Mouse (Mus musculus) heart, postnatal 25 days (tissue): ENCODE measurements around the gene Dmc1. TPM values are rescaled to one million over a fixed set of nuclear protein-coding genes. Genes with fewer than 3 reads are reported as not detected.

Source experiments
- DNase-seq: peaks from one replicate; pipeline ENCODE4 v3.0.0; 2022; ENCODE audit warnings: low spot score
- intact Hi-C: fragments of 180-260 bp; cut with DNase I; formaldehyde crosslinking; loops from one replicate; pipeline ENCODE4 v1.15.1; 2025
- total RNA-seq, 2 experiments: library from RNA; stranded (reverse); gene quantifications; 2 replicates each; pipeline ENCODE4 v1.2.3; 2021

The Dmc1 gene
- under 1 TPM in 1 of 2 experiments, not detected in 1; 0.10 TPM for total RNA-seq

DNA sequence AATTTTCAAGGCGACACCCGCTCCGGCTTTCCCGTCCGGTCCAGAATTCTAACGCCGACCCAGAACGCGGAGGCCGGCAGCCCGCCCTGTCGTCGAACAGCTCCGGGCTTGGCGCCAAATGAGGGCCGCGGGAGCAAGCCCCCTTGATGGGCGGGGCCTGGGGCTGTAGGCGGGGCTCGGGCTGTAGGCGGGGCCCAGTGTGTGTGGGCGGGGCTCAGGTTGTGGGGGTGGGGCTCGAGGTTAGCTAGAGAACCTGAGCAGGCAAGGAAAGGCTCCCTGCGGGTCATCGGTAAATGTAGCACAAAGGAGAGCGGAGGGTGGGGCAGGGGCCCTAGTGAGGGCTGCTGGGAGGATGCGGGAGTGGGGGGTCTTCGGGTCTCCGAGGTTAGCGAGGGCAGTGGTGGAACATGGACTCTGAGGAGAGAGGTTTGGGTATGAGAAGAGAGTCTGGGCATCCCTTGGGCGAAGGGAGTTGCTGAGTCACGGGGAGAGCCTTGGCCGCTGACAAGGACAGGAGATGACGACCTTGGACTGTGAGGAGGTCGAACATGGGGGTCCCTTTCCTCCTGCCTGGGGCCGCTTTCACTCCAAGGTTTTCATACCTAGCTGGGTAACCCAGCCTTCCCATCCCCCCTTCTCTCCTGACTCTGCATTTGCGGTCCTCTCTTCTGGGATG lies at the start of gene Dmc1:
Gene Dmc1, minus strand, starts transcription at position 120 of the 676 bp plus-strand sequence.
- intact Hi-C loops, result loop anchor here (10.0 kb wide), 1 partner anchor 380 kb away; the partner anchor contains the start of genes Gm49486 and Pick1
- DNase-seq, result no peak

DNA sequence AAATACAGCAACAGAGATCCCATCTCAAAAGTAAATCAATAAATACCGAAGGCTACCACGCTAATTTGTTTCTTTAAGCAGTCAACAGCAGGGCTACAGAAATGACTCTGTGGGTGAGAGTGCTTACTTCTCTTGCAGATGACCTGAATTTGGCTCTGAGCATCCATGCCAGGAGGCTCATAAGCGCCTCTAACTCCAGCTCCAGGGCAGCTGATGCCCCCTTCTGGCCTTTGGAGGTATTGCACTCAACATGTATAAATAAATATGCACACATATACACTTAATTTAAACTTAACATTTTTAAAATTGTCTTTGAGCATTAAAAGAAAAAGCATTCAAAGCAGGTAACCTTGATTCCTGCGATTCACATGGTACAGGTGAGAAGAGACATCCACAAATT lies 46.6 kb upstream of the Dmc1 start:
- DNase-seq, result no peak
- intact Hi-C loops, result no loop called here

DNA sequence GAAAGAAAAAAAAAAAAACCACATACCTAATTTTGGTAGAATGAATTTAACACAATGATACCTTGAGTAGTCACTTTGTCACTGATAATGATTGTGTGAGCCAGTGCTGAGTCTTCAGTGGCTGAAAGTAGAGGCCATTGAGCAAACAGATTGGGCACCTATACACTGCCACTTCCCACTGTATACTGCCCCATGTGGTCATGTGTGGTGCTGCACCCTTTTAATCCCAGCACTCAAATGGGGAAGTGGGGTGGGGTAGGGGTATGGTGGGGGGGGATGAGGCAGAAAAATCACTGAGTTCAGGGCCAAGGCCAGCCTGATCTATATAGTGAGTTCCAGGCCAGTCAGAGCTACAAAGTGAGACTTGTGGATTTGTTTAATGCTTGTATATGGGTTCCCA lies 45.7 kb upstream of the Dmc1 start:
- no peak for DNase-seq

DNA sequence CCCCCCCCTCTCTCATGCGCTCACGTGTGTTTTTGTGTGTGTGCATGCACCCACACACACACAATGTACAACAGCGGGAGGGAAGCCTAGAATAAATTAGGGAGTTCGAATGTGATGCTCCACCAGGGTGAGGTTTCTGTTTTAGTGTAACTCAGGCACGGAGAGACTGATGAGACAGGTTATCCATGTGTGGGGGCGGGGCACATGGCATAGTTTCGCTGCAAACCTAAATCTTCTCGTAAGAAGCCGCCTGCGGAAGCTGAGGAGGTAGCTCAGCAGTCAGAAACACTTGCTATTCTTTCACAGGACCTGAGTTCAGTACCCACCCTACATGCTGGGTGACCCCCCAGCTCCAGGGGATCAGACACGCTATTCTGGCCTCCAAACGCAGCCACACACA lies 43.2 kb upstream of the Dmc1 start:
- intact Hi-C loops, result no loop called here
- DNase-seq, result no peak

More for the DNA sequence above, 45.7 kb upstream of the Dmc1 start:
- intact Hi-C loops, result no loop called here

DNA sequence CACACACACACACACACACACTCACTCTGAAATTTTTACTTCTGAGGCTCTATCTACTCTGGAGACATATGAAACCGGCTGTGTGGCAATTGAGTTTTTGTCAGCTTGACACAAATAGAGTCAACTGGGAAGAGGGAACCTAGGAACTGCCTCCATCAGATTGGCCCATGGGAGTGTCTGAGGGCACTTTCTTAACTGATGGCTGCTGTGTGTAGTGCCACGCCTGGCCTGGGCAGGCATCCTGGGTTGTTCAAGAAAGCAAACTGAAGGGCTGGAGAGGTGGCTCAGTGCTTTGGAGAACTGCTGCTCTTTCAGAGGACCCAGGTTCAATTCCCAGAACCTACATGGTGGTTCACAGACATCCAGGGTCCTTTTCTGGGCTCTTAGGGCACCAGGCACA lies 40.6 kb upstream of the Dmc1 start:
- intact Hi-C loops, result no loop called here

DNA sequence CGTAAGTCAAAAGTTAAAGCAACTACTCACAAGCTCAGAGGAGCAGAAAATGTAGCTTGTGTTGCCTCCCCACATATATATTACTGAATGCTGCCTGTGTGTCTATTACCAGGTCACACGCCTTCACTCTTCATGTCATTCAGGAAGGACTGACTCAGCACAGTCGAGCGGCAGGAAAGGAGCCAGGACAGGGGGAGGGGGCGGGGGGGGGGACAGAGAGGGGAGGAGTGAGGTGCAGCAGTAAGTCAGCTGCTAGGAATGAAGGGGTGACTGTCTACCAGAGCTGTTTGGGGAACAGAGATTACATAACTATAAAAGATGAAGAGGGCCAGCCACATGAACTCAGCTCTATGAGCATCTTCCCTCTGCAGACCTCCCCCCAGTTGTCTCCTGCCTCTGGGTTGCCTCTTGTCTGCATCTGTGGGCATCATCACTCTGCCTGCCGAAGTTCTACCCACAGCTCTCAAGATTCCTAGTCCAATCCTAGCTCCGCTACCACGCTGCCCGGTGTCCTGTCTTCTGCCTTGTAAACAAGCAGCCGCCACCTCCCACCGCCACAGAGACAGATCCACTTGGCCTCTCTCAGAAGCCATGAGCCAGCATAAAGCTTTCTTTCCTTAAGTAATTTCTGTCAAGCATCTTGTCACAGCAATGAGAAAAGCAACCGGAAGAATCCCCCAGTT lies 36.4 kb upstream of the Dmc1 start:
- intact Hi-C loops, result no loop called here
- no peak for DNase-seq

More for the DNA sequence above, 40.6 kb upstream of the Dmc1 start:
- DNase-seq, result no peak

DNA sequence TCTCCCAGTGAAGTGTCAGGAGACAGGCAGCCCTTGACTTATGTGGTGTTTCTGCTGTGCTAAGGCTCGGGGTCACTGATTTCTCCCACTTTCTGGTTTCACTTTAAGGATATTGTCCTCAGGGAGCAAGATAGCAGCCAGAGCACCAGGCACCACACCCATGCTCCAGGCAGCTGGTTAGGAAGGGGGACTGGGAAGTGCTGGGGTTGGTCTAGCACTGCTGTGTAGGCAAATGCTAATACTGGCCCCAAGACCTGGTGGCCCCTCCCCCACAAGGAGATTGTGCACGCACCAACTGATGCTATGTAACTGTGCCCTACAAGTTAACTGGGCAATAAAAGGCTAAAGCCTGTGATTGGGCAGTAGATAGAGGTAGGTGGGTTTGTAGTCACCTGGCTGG lies 25.6 kb upstream of the Dmc1 start:
- DNase-seq, result no peak
- intact Hi-C loops, result no loop called here

DNA sequence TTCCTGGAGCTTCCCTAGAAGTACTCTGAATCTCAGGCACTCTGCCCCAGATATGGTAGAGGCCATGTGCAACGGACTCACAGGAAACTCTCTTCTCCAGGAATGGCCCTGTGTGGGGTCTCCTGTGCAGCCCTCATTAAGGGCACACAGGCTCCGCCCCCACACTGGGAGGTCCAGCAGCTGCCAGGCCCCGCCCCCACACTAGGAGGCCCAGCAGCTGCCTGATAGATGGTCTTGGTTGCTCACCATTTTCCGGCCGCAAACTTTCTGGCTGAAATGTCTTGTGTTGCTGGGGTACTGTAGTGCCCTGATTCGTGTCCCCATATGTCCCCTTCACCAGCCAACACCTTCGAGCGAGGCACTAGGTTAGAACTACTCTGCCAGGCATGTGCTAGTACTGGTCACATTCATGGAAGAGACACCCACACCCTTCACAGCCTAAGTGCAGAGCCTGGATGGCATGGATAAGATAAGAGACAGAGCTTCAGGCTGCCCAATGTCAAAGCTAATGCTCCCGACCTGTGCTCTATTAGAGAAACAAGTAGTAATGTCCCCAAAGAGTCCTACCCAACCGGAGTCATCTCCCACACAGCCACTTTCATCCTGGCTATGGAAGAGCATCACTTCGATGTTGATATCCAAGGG lies 15.0 kb upstream of the Dmc1 start:
- DNase-seq, result no peak
- intact Hi-C loops, result no loop called here

DNA sequence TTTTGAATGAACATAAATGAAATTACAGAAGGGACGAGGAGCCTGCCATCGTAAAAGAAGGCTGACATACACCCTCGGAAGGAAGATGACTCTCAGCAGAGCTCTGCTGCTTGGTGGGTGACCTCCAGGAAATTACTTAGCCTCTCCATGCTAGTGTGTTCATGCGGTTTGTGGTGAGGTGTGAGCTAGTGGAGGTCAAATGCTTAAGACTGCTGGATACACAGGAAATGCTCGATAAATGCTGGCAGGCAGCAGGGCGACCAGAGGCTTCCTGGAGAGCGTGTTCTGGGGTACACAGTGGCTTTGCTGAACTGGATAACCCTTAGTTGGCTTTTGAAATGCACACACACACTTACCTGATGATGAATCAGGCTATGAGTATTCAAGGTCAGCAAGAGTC lies 13.5 kb upstream of the Dmc1 start:
- intact Hi-C loops, result no loop called here
- DNase-seq, result no peak

DNA sequence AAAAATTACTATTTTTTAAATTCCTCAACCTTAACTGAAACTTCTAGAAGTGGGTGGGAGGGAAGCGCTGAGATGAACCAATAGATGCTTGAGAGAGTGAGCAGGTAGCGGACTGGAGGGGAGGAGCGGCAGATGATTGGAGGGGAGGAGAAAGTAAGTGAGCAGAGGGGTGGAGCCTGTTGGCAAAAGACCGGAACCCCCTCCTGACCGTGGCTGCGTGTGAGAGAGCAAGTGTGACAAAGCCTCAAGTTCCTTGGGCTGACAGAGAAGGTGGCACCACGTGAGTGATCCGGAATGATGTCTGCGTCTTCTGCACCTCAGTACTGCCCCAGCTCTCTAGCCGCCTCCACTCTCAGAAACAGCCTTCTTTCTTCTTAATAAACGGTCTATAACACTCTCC lies 12.2 kb upstream of the Dmc1 start:
- intact Hi-C loops, result no loop called here
- DNase-seq, result no peak

DNA sequence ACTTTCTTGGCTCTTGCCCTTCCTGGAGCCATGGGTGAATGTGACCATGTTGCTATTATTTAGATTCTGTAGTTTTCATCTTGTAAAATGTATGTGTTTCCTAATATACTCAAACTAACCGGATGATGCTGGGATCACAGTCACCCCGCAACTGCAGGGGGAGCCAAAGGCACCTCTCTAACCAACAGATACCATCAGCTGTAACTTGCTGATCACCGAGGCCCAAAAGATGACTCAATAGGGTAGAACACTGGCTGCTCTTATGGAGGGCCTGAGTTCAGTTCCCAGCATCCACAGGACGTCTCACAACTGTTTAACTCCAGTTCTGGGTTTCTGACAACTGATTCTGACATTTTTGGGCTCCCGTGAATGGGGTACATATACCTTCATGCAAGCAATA lies 11.8 kb upstream of the Dmc1 start:
- intact Hi-C loops, result no loop called here
- no peak for DNase-seq

DNA sequence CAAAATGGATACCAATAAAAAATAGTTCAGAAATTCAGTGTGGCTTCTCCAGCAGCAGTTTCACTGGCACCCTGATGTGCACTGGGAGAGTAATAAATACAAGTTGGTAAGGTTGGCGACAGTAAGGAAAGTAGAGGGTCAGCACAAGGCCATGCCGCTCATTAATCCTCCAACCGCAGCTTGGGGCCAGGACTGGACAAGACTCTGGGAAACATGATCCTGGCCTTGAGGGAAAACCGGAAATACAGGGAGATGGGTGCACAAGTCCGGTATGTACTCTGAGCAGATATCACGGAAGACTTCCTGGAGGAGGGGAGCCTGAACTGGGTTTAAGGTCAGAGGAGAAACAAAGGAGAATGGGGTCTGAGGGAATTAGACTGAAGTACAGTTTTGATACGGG lies 10.6 kb upstream of the Dmc1 start:
- intact Hi-C loops, result no loop called here
- DNase-seq, result no peak

DNA sequence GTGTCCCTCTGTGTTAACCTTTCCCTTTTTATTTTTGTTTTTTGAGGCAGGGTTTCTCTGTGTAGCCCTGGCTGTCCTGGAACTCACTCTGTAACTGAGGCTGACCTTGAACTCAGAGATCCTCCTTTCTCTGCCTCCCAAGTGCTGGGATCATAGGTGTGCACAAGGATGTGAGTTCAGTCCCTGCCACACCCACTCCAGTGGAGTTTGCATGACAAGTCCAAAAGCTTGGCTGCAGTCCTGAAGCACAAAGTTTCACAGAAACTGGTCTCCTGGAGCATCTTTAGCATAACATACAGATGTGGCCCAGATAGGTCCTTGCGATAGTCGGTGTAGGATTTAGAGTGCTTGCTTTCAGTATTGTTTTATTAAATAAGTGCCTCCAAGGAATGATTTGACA lies 4.3 kb upstream of the Dmc1 start:
- no peak for DNase-seq
- intact Hi-C loops, result loop anchor here (10.0 kb wide), 1 partner anchor 384 kb away; the partner anchor contains the start of genes Gm49486 and Pick1

DNA sequence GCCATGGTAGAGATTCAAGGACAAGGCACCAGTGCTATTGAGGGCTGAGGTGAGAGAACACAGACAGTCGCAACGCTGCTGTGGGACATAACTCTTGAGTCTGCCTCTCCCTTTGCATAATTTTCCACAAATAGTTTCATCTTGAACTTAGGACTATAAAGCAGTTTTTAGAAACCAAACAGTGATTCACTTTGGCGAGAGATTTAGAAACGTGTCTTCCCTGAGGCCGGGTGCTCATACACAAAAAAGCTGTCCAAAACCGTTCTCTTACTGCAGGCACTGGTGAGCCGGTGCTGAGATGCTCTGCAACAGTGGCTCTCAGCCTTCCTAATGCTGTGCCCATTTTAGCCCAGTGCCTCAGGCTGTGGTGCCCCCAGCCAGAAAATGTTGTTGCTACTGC lies 3.3 kb upstream of the Dmc1 start:
- no peak for DNase-seq
- intact Hi-C loops, result loop anchor here (10.0 kb wide), 1 partner anchor 383 kb away; the partner anchor contains the start of genes Gm49486 and Pick1

DNA sequence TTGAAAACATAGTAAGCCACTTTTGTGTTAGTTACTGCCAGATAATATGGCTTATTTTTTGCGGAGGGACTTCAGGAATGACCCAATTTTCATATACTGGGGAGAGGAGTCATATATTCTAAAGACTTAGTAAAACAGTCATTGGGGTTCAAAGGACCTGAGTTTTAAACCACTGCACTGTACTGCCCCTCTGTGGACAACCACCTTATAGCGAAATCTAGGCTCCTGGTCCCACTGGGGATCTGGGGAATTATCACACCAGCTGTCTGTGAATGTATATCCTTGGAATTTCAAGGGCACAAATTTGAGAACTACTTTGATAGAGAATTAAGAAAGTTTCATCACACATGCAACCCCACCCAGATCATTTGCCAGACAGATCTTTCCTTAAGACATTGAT lies 2.8 kb upstream of the Dmc1 start:
- intact Hi-C loops, result loop anchor here (10.0 kb wide), 1 partner anchor 383 kb away; the partner anchor contains the start of genes Gm49486 and Pick1
- DNase-seq, result no peak

DNA sequence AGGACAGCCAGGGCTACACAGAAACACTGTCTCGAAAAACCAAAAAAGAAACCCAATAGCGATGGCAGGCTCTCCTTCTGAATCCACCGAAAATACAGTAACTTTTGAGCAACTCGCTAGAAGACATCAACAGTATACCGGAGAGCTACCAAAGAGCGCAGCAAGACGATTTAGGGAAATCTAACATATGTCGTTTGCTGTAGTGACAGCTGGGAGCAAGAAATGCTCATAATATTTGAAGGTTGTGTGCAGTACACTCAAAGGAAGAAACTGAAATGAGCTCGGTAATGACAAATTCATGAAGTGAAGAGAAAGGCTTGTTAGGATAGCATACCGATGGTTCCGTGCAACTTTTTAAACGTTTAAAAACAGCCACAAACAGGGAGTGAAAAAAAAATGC lies 1.3 kb upstream of the Dmc1 start:
- intact Hi-C loops, result loop anchor here (10.0 kb wide), 1 partner anchor 381 kb away; the partner anchor contains the start of genes Gm49486 and Pick1
- no peak for DNase-seq

DNA sequence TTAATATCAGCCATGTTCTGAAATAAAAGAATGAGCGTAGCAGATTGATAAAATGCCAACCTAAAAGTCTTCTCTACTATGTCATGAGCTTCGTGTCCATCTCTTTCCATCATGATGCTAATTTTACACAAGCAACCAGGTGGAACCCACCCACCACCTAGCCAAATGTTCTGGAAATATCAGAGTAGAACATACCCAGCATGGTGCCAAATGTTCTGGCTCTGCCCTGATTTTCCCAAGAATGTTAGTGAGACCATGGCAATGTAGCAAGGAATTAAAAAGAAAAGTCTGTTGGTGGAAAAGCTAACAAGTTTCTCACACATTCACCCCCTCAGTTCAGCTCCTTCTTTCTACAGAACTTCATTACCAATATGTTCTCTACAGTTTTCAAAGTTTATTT lies 4.7 kb downstream of the Dmc1 start:
- intact Hi-C loops, result loop anchor here (10.0 kb wide), 1 partner anchor 375 kb away; the partner anchor contains the start of genes Gm49486 and Pick1
- DNase-seq, result no peak

DNA sequence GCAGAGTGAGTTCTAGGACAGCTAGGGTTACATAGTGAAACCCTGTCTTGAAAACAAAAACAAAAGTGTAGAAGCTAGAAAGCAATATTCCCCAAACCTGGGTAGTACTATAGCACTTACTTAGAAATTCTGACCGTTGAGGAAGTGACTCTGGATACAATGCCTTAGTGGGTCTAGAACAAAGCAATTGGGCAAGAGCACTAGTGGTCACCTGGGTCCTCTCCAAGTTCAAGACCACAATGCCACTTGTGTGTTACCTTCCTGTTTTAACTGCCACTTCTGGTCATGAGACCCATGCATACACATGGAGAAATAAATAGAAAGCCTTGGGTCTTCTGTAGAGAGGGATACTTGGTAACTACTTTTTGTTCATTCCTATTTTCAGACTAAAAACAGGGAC lies 6.2 kb downstream of the Dmc1 start:
- intact Hi-C loops, result no loop called here
- no peak for DNase-seq

DNA sequence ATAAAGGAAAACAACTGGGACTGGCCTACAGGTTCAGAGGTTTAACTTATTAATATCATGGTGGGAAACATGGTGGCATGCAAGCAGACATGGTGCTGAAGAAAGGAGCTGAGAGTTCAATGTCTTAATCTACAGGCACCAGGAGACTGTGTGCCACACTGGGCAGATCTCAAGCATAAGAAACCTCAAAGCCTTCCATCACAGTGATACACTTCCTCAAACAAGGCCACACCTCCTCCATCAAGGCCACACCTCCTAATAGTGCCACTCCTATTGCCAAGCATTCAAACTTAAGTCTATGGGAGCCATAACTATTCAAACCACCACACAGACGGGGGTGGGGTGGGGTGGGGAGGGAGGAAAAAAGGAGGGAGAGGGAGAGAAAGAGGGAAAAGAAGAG lies 23.3 kb downstream of the Dmc1 start:
- intact Hi-C loops, result no loop called here
- no peak for DNase-seq

DNA sequence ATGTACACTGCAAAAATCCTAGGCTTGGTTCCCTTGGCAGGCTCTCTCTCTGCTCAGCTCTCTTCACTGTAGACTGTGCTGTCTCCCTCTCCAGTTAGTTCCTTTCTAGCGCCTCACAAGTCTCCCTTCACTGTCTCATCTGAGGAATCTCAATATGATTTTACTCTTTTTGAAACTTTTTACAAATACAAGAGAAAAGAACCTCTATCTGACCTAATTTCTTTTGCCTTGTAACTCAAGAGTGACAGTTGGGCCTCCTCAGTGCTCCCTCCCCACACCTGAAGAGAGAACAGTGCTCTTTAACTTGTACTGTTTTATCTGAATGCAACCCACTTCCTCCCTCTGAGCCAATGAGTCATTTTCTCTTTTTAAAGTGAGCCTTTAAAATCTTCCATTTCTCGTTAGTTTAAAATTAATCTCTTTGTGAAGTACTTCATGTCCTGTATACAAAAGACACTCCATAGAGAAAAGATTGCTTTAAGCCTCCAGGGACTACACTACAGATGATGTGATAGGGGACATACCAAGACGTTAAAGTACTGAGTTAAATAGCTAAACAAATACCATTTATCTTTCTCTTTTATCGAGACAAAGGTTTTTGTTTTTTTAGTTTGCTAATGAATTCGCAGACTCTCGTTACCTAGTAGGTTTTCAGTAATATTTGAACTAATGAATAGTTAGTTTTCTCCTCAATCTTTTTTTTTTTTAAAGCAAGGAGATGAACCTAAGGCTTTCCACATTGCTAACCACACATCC lies 27.1 kb downstream of the Dmc1 start:
- intact Hi-C loops, result no loop called here
- no peak for DNase-seq
